Mouse (Mus musculus) limb, embryonic 10.5 days (tissue): ENCODE measurements around the gene Stxbp5. TPM values are rescaled to one million over a fixed set of nuclear protein-coding genes. Genes with fewer than 3 reads are reported as not detected.

Experiments
- DNase-seq: peaks from one replicate; pipeline ENCODE4 v3.0.0-alpha.2; 2017; ENCODE audit warnings: low spot score
- H3K27ac ChIP-seq: fragments of 300-500 bp; sonication (generic); 2 replicates; pipeline ENCODE4 v1.5.1; 2016; ENCODE audit warnings: mild to moderate bottlenecking
- H3K27me3 ChIP-seq: fragments of 300-500 bp; sonication (generic); 2 replicates; pipeline ENCODE4 v1.6.1; 2016; ENCODE audit warnings: low read depth, mild to moderate bottlenecking; ENCODE audit not compliant: poor library complexity, severe bottlenecking
- H3K36me3 ChIP-seq: fragments of 300-500 bp; sonication (generic); 2 replicates; pipeline ENCODE4 v1.6.1; 2016; ENCODE audit warnings: mild to moderate bottlenecking, moderate library complexity
- H3K4me1 ChIP-seq: fragments of 300-500 bp; sonication (generic); 2 replicates; pipeline ENCODE4 v1.6.1; 2016
- H3K4me3 ChIP-seq: fragments of 300-500 bp; sonication (generic); 2 replicates; pipeline ENCODE4 v1.5.1; 2016; ENCODE audit warnings: mild to moderate bottlenecking, moderate library complexity
- H3K9me3 ChIP-seq: fragments of 300-500 bp; sonication (generic); replicated peaks from 2 replicates; pipeline ENCODE4 v1.6.1; 2016; ENCODE audit warnings: mild to moderate bottlenecking
- WGBS: fragments of 180-500 bp; shearing (Covaris S2); methylation state at CpG from one replicate; pipeline ENCODE4 v1.1.7; 2016; 5-methylcytosine and 5-hydroxymethylcytosine counted together
- polyA plus RNA-seq: library from polyadenylated mRNA; unstranded; fragments of >200 nt; fragmentation: Nextera tagmentation; extraction: Ambion mirVana; gene quantifications from 2 replicates; pipeline ENCODE4 v1.2.1, GENCODE M21; 2016

The Stxbp5 gene
- polyA plus RNA-seq, 1 experiment from 2014 or later: 3.5 TPM

DNA sequence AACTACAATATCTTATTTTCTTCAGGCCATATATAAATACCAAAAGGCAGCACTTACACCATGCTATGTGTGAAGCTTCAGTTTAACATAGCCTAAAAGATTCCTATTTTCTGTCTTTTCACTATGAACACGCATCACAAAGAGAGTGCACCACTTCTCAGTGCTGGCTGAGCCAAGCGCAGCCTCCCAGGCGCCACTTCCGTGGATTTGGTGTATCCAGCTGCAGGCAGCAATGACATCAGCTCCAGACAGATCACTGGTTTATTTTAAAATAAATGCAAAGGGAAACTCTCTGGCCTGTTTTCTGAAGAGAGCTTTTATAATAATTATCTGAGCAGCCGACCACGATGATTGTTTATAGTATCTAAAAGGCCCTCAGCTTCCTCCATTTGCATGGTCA is 115.2 kb downstream of the Stxbp5 start:
- H3K36me3 ChIP-seq: no peaks in the 10 kb centered on the region
- no peak for DNase-seq
- H3K9me3 ChIP-seq: no peaks in the 10 kb centered on the region
- H3K27ac ChIP-seq: no peak overlapping the region
- 89% methylated on average over 6 of the region's 6 CpGs for WGBS
- H3K27me3 ChIP-seq: no peaks in the 10 kb centered on the region
- H3K4me1 ChIP-seq: no peaks in the 10 kb centered on the region
- no peak overlapping the region for H3K4me3 ChIP-seq

DNA sequence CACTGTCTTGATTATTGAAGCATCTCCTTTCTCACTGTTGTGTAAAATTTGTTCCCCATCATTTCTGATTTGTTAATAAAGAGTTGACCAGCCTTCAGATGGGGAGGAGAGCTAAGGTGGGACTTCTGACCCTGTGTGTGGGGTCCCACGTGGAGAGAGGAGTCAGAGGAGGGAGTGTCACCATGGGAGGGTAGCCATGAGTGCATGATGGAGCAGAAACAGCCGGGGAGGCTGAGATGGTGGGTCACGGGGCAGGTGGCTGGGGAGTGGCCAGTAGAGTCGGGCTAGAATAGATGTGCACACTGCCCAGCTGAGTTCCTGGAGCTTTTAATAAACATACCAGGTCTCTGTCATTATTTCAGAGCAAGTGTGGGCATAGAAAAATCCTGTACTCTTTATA is 121.0 kb downstream of the Stxbp5 start:
- Histone ChIP-seq H3K4me1 (no peaks in the 10 kb centered on the region), H3K9me3 (no peaks in the 10 kb centered on the region), H3K27ac (no peak overlapping the region), H3K4me3 (no peak overlapping the region), H3K27me3 (no peaks in the 10 kb centered on the region), H3K36me3 (no peaks in the 10 kb centered on the region)
- 80% methylated on average over 4 of the region's 4 CpGs for WGBS
- no peak for DNase-seq

DNA sequence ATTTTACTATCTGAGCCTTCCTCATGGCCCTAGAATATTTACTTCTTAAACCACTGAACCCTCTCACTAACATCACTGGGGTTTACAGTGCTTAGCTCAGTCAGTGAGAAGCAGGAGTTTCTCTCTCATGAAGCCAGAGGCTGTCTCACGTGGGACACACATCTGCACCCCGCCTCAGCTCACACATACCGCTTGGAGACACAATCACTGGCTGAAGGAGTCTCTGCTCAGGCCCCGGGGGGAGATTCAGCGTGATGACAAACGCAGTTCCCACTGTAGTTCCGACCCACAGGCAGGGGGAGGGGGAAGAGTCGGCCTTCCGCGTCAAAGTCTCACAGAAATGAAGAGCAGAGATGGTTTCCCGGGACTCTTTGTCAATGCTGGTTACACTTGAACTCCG is 130.6 kb downstream of the Stxbp5 start:
- Histone ChIP-seq H3K27me3 (no peaks in the 10 kb centered on the region), H3K4me3 (no peak overlapping the region), H3K9me3 (no peaks in the 10 kb centered on the region), H3K36me3 (peaks cover 10% of the 10 kb centered on the region; the same call in 1 of the 2 replicates), H3K4me1 (no peaks in the 10 kb centered on the region), H3K27ac (no peak overlapping the region)
- DNase-seq: no peak
- 81% methylated on average over 12 of the region's 12 CpGs for WGBS

DNA sequence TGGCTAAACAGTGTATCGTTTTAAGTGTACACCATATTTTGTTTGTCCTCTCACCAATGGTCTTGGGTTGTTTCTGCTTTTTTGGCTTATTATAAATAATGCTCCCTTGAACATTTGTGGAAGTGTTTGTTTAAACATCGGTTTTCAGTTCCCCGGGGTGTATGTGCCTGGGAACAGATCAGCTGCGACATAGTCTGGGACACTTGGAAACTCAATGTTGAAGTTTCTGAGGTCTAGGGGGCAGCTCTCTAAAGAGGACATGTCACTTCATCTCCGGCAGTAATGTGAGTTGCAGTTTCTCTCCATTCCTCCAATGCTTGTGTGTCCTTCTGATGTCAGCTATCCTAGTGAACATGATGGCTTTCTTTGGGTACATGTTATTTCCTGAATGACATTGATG is 137.0 kb downstream of the Stxbp5 start:
- no peaks in the 10 kb centered on the region for H3K27me3 ChIP-seq
- H3K9me3 ChIP-seq: no peaks in the 10 kb centered on the region
- no peak overlapping the region for H3K4me3 ChIP-seq
- WGBS: 93% methylated on average over 5 of the region's 5 CpGs
- DNase-seq: no peak
- peaks cover 8% of the 10 kb centered on the region; the same call in 1 of the 2 replicates for H3K36me3 ChIP-seq
- no peak overlapping the region for H3K27ac ChIP-seq
- no peaks in the 10 kb centered on the region for H3K4me1 ChIP-seq

DNA sequence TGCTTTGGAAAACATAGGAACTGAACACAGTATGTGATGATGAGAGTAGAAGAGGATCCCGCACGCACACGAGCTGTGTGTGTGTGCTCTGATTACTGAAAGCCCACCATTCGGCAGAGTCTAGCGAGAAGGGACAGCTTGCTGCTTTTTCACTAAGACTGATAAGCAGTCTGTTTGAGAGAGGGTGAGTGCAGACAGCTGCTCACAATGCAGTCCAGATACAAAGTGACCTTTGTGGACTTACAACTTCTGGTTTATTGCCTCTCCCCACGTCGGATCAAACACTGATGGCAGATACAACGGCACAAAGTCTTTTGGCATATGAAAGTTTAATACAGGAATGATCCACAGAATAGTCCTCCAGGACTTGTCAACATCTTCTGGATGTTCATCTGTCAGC is 140.6 kb downstream of the Stxbp5 start:
- Histone ChIP-seq H3K9me3 (no peaks in the 10 kb centered on the region), H3K4me1 (no peaks in the 10 kb centered on the region), H3K27ac (no peak overlapping the region), H3K36me3 (0 out of 2 replicates have a peak, but pooled peaks cover 2% of the 10 kb centered on the region), H3K27me3 (no peaks in the 10 kb centered on the region), H3K4me3 (no peak overlapping the region)
- no peak for DNase-seq
- 88% methylated on average over 8 of the region's 8 CpGs for WGBS

DNA sequence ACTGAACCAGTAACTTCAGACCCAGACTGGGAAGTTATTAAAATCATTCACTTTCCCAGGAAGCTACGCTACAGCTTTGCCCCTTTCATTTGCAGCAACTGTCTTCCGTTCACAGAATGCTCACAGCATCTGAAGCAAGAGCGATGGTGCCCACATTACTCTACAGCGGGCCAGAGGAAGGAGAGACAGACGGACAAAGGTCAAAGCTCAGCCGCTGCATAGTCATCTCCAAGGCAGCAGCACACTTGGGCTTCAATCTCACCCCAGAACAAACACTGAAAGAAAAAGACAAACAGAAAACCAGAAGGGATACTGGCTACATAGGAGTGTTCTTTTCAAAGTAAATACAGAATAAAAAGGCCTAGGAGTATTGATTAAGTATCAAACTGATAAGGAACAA is 144.3 kb downstream of the Stxbp5 start:
- Histone ChIP-seq H3K36me3 (no peaks in the 10 kb centered on the region), H3K9me3 (no peaks in the 10 kb centered on the region), H3K4me3 (no peak overlapping the region), H3K4me1 (no peaks in the 10 kb centered on the region), H3K27ac (no peak overlapping the region), H3K27me3 (no peaks in the 10 kb centered on the region)
- DNase-seq: no peak
- 84% methylated on average over 6 of the region's 6 CpGs for WGBS

DNA sequence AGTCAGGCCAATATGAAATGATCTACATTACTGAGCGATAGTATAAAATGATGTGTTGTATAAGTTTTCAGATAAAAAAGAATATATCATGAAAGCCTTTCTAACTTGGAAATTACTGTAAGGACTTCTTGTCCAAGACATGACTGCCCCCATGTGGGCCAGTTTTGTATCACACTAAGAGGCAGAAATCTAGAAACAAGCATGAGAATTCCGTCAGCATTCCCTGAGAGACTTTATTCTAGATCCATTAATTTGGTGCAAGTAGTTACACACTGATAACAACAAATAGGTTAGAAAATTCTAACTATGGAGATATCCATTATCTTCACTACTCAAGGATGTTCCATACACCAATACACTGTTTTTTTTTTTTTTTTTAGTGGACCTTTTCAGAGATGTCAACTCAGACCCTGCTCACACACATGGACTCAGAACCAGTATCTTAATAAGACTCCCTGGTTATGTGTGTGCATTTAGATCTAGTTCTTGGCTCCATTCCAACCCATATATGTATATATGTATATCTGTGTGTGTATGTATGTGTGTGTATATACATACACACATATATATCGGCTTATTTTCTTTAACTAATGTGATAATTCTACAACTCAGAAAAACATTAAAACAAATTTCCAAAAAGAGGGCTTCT is 145.9 kb downstream of the Stxbp5 start:
- Histone ChIP-seq H3K36me3 (no peaks in the 10 kb centered on the region), H3K9me3 (no peaks in the 10 kb centered on the region), H3K27me3 (no peaks in the 10 kb centered on the region), H3K4me3 (no peak overlapping the region), H3K27ac (no peak overlapping the region), H3K4me1 (no peaks in the 10 kb centered on the region)
- WGBS: 61% methylated on average over 3 of the region's 3 CpGs
- DNase-seq: peak; percentile 70

DNA sequence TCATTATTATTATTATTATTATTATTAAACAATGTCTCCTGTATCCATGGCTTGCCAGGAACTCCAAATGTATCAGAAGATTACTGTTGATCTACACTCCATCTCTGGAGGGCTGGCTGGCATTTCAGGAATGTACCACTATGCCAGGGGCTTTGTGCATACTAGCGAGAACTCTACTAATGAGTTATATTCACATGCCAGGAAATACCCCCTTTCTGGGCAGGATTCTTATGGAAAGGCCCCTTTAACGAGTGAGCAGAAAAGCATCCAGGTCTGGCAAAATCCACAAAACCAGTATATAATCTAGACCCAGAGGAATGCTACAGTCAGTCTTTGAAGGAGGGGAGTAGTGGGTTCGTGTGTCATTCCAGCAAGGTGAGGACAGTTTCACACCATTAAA is 167.0 kb downstream of the Stxbp5 start:
- Histone ChIP-seq H3K36me3 (no peaks in the 10 kb centered on the region), H3K27me3 (no peaks in the 10 kb centered on the region), H3K4me1 (peaks cover 4% of the 10 kb centered on the region; the same call in 1 of the 2 replicates), H3K9me3 (no peaks in the 10 kb centered on the region), H3K4me3 (no peak overlapping the region), H3K27ac (no peak overlapping the region)
- DNase-seq: no peak
- WGBS: 81% methylated on average over 3 of the region's 3 CpGs

DNA sequence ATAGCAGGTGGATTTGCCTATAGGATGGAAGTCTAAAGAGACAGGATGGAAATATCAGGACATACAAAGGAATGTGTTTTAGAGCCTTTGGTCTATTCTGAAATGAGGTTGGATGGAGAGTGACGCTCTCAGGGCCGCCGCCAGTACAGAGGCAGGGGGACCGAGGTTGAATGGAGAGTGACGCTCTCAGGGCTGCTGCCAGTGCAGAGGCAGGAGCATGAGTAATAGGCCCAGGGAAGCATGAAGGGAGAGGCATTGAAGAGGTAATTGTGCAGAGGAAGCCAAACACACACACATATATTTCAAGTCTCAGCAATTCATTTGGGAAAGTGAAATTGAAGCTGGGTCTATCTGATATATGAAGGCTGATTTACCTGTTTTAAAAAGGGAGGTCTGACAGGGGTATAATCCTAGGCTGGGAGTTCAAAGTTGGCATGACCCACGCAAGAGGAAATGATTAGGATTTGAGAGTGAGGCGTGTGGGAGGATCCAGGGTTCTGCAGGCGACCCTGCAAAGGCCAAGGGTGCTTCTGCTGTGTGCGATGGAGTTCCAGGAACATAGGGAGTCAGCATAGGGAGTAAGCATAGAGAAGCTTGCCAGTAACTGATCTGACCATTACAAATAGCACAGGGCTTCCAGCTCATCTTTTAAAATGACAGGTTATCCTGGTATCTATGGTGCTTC is 168.7 kb downstream of the Stxbp5 start:
- DNase-seq: no peak
- Histone ChIP-seq H3K27me3 (no peaks in the 10 kb centered on the region), H3K9me3 (no peaks in the 10 kb centered on the region), H3K27ac (no peak overlapping the region), H3K4me1 (peaks cover 4% of the 10 kb centered on the region; the same call in 1 of the 2 replicates), H3K36me3 (no peaks in the 10 kb centered on the region), H3K4me3 (no peak overlapping the region)
- 86% methylated on average over 9 of the region's 9 CpGs for WGBS

DNA sequence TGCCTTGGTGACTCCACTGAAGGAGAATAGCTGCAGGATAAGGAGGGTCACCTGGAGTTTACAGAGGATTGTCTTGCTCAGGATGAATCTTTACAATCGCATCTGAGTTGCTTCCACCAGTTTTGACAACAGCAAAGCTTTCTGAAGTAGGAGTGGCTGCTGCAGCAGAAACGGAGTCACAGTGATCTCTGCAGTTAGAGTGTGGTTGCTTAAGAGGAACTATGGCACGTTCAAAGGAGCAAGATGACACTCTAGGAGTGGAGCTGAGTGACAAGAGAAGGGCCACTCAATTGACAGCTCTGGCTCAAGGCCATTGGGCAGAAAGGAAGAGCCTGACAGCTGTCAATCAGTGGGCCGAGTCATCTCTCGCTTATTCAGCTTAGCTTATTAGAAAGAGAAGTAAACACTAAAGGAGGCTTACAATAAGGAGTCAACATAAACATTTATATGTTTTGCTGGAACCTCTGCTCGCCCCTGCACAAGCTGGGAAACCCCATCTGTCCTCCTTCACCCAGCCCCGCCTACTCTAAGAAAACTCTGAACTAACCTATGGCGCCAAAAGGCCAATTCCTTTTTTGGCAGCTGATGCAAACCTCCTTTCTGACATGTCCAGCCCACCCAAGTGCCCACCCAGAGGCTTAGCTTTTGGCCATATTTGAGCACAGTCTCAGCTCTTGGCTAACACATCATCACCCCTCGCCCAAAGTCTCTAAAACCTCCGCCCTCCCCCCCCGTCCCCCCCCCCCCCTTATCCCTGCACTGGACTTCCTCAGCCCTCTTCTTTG is 178.2 kb downstream of the Stxbp5 start:
- H3K36me3 ChIP-seq: no peaks in the 10 kb centered on the region
- no peak for DNase-seq
- 83% methylated on average over 10 of the region's 11 CpGs for WGBS

DNA sequence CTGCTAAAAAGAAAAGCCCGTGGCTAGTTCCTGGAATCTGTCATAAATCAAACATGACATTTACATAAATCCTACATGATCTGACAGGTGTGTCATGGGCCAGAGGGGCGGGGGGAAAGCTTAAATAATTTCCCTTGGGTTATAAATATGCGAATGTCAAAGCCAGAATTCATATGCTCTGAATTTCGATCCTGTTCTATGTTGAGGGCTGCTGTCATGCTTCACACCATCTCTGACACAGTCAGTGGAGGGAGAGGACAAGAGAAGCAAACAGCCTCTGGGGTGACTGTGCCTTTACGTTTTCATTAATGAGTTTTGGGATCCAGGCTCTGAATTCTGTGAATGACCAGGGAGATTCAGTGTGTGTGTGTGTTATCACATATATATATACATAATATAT is 180.9 kb downstream of the Stxbp5 start:
- Histone ChIP-seq H3K36me3 (no peaks in the 10 kb centered on the region), H3K9me3 (no peaks in the 10 kb centered on the region), H3K4me1 (no peaks in the 10 kb centered on the region), H3K27me3 (no peaks in the 10 kb centered on the region), H3K27ac (no peak overlapping the region), H3K4me3 (no peak overlapping the region)
- DNase-seq: no peak
- 79% methylated on average over 5 of the region's 5 CpGs for WGBS

More for the DNA sequence above, 178.2 kb downstream of the Stxbp5 start:
- Histone ChIP-seq H3K27ac (no peak overlapping the region), H3K4me1 (no peaks in the 10 kb centered on the region), H3K4me3 (no peak overlapping the region), H3K27me3 (no peaks in the 10 kb centered on the region), H3K9me3 (no peaks in the 10 kb centered on the region)

DNA sequence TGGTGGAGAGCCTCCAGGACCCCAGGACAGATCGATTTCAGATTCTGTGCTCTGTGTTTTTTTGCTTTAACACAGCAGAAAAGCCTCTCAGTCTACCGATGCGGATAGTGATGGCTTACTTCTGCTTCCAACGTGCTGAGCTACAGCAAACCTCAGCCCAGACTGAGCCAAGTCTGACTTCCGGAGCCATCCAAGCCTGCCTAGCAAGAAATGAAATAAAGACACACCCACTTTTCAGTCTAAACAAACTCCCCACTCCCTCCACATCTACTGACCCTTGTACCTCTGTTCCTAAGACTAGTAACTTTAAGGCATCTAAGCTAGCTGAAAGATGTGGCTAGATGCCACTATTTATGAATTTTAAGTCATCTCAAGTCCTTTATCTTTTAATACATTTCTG is 182.8 kb downstream of the Stxbp5 start:
- no peak for DNase-seq
- no peak overlapping the region for H3K27ac ChIP-seq
- no peaks in the 10 kb centered on the region for H3K27me3 ChIP-seq
- 90% methylated on average over 5 of the region's 5 CpGs for WGBS
- no peaks in the 10 kb centered on the region for H3K9me3 ChIP-seq
- H3K4me1 ChIP-seq: no peaks in the 10 kb centered on the region
- H3K36me3 ChIP-seq: no peaks in the 10 kb centered on the region
- no peak overlapping the region for H3K4me3 ChIP-seq
